Mouse (Mus musculus): ENCODE measurements around the gene Lrmp.
"Not testable (repeated sequence)": the region's sequence is repeated elsewhere in the genome, so short reads cannot be mapped to it uniquely, and the experiment has no call there.

Lrmp gene

GRCm38 (mm10) chr6:145115476-145116097 is at the start of gene Lrmp:
Lrmp (plus strand) TSS chr6:145115653.
- no peak for DNase-seq (ENCODE audit: low read depth, low spot score)

- DNase-seq (ENCODE audit: low read depth, low spot score): no peak
These were observed 49.0 kb upstream of the Lrmp start for GRCm38 (mm10) chr6:145066416-145066815.

GRCm38 (mm10) chr6:145067679-145068078 is 47.8 kb upstream of the Lrmp start:
- DNase-seq (ENCODE audit: low read depth, low spot score): no peak

- DNase-seq (ENCODE audit: low read depth, low spot score): no peak
These were observed 46.1 kb upstream of the Lrmp start for GRCm38 (mm10) chr6:145069397-145069796.

GRCm38 (mm10) chr6:145069921-145070320 is 45.5 kb upstream of the Lrmp start:
- no peak for DNase-seq (ENCODE audit: low read depth, low spot score)

- peak; percentile 55 for DNase-seq (ENCODE audit: low read depth, low spot score)
These were observed 41.0 kb upstream of the Lrmp start for GRCm38 (mm10) chr6:145074461-145074860.

- peak; percentile 77 for DNase-seq (ENCODE audit: low read depth, low spot score)
These were observed 40.3 kb upstream of the Lrmp start for GRCm38 (mm10) chr6:145075088-145075547.

GRCm38 (mm10) chr6:145075548-145076224 is 39.8 kb upstream of the Lrmp start, which contains the start of gene Bcat1:
Bcat1 (minus strand) TSS chr6:145076184.
- peak; percentile 84 for DNase-seq (ENCODE audit: low read depth, low spot score)

GRCm38 (mm10) chr6:145076286-145076685 is 39.2 kb upstream of the Lrmp start:
- no peak for DNase-seq (ENCODE audit: low read depth, low spot score)

- no peak for DNase-seq (ENCODE audit: low read depth, low spot score)
These were observed 36.2 kb upstream of the Lrmp start for GRCm38 (mm10) chr6:145079087-145079759.

GRCm38 (mm10) chr6:145081721-145082120 is 33.7 kb upstream of the Lrmp start:
- no peak for DNase-seq (ENCODE audit: low read depth, low spot score)

GRCm38 (mm10) chr6:145084343-145085117 is 30.9 kb upstream of the Lrmp start:
- no peak for DNase-seq (ENCODE audit: low read depth, low spot score)

- DNase-seq (ENCODE audit: low read depth, low spot score): peak; percentile 66
These were observed 26.9 kb upstream of the Lrmp start for GRCm38 (mm10) chr6:145088451-145089113.

- no peak for DNase-seq (ENCODE audit: low read depth, low spot score)
These were observed 26.1 kb upstream of the Lrmp start for GRCm38 (mm10) chr6:145089373-145089772.

GRCm38 (mm10) chr6:145090201-145090863 is 25.1 kb upstream of the Lrmp start:
- no peak for DNase-seq (ENCODE audit: low read depth, low spot score)

- DNase-seq (ENCODE audit: low read depth, low spot score): no peak
These were observed 24.5 kb upstream of the Lrmp start for GRCm38 (mm10) chr6:145090928-145091327.

- no peak for DNase-seq (ENCODE audit: low read depth, low spot score)
These were observed 23.5 kb upstream of the Lrmp start for GRCm38 (mm10) chr6:145091998-145092397.

GRCm38 (mm10) chr6:145093038-145093622 is 22.3 kb upstream of the Lrmp start:
- DNase-seq (ENCODE audit: low read depth, low spot score): not testable (repeated sequence)

- DNase-seq (ENCODE audit: low read depth, low spot score): no peak
These were observed 21.0 kb upstream of the Lrmp start for GRCm38 (mm10) chr6:145094431-145094830.

- no peak for DNase-seq (ENCODE audit: low read depth, low spot score)
These were observed 14.5 kb upstream of the Lrmp start for GRCm38 (mm10) chr6:145100923-145101322.

Data from 3T3-L1 (cell line).